Mouse (Mus musculus): ENCODE measurements around the gene Gm49380.

DNA sequence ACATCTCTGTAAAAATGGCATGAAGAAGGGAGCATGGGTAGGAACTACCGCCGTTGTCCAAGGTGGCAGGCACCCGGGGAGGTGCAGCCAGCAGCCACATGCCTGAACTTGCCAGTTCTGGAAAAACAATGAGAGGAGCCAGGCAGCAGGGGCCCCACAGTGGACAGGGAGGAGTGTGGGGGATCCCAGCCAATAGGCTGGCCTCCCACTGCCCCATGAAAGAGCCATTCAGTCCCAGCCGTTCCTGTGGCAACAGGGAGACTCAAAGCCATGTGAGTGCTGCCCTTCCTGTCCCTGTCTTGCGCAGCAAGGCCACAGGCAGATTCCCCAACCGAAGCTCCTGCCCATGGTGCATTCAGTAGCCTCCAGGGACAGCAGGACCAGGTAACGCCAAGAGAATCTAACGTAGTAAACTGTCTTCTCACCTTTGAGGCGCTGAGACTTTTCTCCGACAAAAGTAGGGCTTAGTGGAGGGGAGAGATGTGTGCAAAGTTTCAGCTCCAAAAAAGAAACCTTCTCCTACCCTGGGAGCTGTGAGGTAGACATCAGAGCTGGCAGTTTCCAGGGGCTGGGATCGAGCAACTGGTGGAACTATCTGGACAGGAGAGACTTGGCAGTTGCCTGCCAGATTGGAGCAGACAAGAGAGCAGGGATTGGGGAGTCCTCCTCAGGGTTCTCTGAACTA is 41.2 kb downstream of the Gm49380 start:
- TF ChIP-seq POLR2A (IDR thresholded peaks at IDR 0.05; ENCODE audit: control insufficient read depth, low read depth, low read length), result no peak
- no peak for TF ChIP-seq CTCF (IDR thresholded peaks at IDR 0.05; ENCODE audit: control insufficient read depth, insufficient read depth, insufficient replicate concordance, low read depth, low read length)

Data from testis, adult 2 months (tissue).